Mouse (Mus musculus): ENCODE results near the gene Rab5if. TPM values are rescaled to one million over a fixed set of nuclear protein-coding genes. Genes with fewer than 3 reads are reported as not detected.
"Not testable (repeated sequence)": the region's sequence is repeated elsewhere in the genome, so short reads cannot be mapped to it uniquely, and the experiment has no call there.

Rab5if gene
- total RNA-seq (2021), result 10 to 100 TPM; 87.1 to 94.4 TPM
- long read RNA-seq, experiment 1, transcript Rab5if-201 (4 exons, 1,045 nt), result major isoform, 46 of 48 reads
- long read RNA-seq, experiment 1, partial matches to known transcripts, result 1 of 48 reads
- long read RNA-seq, experiment 1, other reads (novel, unspliced or antisense), result 1 of 48 reads
- long read RNA-seq, experiment 2, transcript Rab5if-201 (4 exons, 1,045 nt), result major isoform, 27 of 35 reads
- long read RNA-seq, experiment 2, partial matches to known transcripts, result 3 of 35 reads
- long read RNA-seq, experiment 2, other reads (novel, unspliced or antisense), result 3 of 35 reads

GRCm38 (mm10) chr2:156862772-156863486, at the start of gene Rab5if:
Gene Rab5if (plus strand): TSS chr2:156863128.
- Histone ChIP-seq H3K4me3 (peak within 1 kb of the TSS; percentile 97), H3K27ac (peak within 1 kb of the TSS; percentile 93)
- intact Hi-C loops (cut with DNase I), result loop anchor here (5.0 to 10.0 kb wide), 2 partner anchors 141 to 318 kb away; partner anchors contain the start of gene Aar2
- peak; percentile 99 for DNase-seq (ENCODE audit: extremely low spot score in 1 of 2, low spot score in 2 of 2)
- TF ChIP-seq CTCF (IDR thresholded peaks at IDR 0.05), result peak; percentile 64

DNA sequence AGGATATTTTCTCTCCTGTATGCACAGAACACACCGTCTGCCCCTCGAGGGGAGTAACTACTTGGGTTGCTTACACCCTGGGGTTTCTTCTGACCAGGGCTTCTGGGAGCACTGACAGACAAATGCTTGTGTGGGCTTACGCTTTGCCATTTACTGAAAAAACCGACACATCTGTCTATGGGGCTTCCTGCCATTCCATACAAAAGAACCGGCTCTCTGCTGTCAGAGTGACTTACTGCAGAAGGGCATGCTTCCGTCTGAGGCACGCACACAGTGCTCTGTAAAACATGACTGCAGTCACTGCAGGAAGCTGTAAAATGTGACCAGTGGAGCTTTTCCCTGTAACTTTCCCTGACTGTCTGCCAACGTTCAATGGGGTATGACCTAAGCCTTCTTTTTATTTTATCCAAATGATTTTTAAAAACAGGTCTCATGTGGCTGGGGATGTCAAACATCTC, 48.6 kb upstream of the Rab5if start:
- H3K4me3 ChIP-seq, result no peak overlapping the region
- no peak for DNase-seq (ENCODE audit: extremely low spot score in 1 of 2, low spot score in 2 of 2)
- H3K27ac ChIP-seq, result no peak overlapping the region
- intact Hi-C loops (cut with DNase I), result no loop called here
- no peak for TF ChIP-seq CTCF (IDR thresholded peaks at IDR 0.05)

GRCm38 (mm10) chr2:156814893-156815292, 48.0 kb upstream of the Rab5if start:
- intact Hi-C loops (cut with DNase I), result no loop called here
- H3K27ac ChIP-seq, result no peak overlapping the region
- DNase-seq (ENCODE audit: extremely low spot score in 1 of 2, low spot score in 2 of 2), result no peak
- H3K4me3 ChIP-seq, result no peak overlapping the region
- TF ChIP-seq CTCF (IDR thresholded peaks at IDR 0.05), result no peak

DNA sequence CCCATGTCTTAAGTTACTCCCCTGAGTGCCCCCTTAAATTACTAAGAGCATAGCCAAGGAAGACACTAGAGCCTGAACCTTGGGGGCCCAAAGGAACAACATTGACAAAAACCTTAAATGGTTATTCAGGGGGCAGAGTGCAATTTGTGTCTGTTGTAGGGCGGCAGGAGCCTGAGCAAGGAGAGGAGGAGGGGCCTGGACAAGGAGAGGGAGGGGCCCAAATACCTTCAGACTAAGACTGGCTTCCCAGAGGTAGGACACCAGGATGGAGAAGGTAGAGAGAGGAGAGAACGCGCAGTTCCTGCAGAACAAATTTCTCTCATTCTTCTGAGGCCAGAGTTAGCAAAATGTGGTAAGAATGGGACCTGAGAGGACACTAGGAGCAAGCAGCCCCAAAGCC, 47.5 kb upstream of the Rab5if start:
- no peak for DNase-seq (ENCODE audit: extremely low spot score in 1 of 2, low spot score in 2 of 2)
- H3K4me3 ChIP-seq, result no peak overlapping the region
- no peak overlapping the region for H3K27ac ChIP-seq
- intact Hi-C loops (cut with DNase I), result no loop called here
- no peak for TF ChIP-seq CTCF (IDR thresholded peaks at IDR 0.05)

DNA sequence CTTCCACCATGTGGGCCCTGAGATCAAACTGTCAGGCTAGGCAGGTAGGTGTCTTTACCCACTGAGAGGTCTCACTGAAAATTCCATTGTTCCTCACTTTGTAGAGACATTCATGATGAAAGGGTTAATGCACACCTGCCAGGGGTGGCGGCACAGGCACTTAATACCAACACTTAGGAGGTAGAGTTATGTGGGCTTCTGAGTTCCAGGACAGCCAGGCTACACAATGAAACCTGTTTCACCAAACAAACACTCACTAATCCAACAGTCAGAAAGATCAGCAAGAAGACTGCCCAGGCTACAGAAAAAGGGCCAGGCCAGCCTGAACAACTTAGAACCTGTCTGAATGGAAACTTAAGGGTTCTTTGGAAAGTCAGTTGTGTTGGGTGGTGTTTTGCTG, 46.8 kb upstream of the Rab5if start:
- intact Hi-C loops (cut with DNase I), result no loop called here
- no peak for TF ChIP-seq CTCF (IDR thresholded peaks at IDR 0.05)
- DNase-seq (ENCODE audit: extremely low spot score in 1 of 2, low spot score in 2 of 2), result no peak
- Histone ChIP-seq H3K4me3 (no peak overlapping the region), H3K27ac (no peak overlapping the region)

DNA sequence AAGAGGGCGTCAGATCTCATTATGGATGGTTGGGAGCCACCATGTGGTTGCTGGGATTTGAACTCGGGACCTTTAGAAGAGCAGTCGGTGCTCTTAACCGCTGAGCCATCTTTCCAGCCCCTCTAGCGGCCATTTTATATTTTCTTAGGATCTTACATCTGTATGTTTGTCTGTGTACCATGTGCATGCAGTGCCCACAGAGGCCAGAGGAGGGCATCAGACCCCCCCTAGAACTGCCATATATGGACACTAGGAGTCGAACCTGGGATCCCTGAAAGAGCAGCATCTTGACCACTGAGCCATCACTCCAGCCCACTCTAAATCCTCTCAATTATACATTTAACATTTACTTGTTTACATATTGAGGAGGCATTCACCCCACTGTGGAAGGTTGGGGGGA, 37.8 kb upstream of the Rab5if start:
- H3K4me3 ChIP-seq; H3K27ac ChIP-seq; DNase-seq (ENCODE audit: extremely low spot score in 1 of 2, low spot score in 2 of 2): not testable (repeated sequence)
- intact Hi-C loops (cut with DNase I), result loop anchor here (10.0 kb wide), 1 partner anchor 430 kb away; no protein-coding TSS in a partner anchor

GRCm38 (mm10) chr2:156834336-156834735, 28.6 kb upstream of the Rab5if start:
- H3K27ac ChIP-seq, result no peak overlapping the region
- intact Hi-C loops (cut with DNase I), result loop anchor here (5.0 kb wide), 1 partner anchor 47 kb away; no protein-coding TSS in a partner anchor
- no peak for TF ChIP-seq CTCF (IDR thresholded peaks at IDR 0.05)
- no peak overlapping the region for H3K4me3 ChIP-seq
- DNase-seq (ENCODE audit: extremely low spot score in 1 of 2, low spot score in 2 of 2), result no peak

DNA sequence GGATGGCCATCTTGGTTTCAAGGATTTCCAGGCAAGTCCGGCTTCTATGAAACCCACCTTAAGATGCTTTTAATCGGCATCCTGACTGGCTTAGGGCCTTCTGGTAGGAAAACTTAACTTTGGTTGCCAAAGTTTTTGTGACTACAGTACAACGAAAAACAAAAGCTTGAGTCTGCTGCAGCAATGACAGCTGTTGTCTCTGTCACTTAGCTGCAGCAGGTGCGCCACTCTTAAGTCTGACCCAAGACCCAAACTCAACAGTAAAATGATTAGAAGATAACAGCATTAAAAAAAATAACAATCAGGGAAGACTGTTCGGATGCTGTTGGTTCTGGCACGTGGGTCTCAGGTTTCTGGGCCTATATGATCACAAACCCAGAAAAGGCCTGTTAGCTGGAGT, 24.1 kb upstream of the Rab5if start:
- no peak for DNase-seq (ENCODE audit: extremely low spot score in 1 of 2, low spot score in 2 of 2)
- Histone ChIP-seq H3K27ac (no peak overlapping the region), H3K4me3 (no peak overlapping the region)
- TF ChIP-seq CTCF (IDR thresholded peaks at IDR 0.05), result no peak
- intact Hi-C loops (cut with DNase I), result no loop called here

DNA sequence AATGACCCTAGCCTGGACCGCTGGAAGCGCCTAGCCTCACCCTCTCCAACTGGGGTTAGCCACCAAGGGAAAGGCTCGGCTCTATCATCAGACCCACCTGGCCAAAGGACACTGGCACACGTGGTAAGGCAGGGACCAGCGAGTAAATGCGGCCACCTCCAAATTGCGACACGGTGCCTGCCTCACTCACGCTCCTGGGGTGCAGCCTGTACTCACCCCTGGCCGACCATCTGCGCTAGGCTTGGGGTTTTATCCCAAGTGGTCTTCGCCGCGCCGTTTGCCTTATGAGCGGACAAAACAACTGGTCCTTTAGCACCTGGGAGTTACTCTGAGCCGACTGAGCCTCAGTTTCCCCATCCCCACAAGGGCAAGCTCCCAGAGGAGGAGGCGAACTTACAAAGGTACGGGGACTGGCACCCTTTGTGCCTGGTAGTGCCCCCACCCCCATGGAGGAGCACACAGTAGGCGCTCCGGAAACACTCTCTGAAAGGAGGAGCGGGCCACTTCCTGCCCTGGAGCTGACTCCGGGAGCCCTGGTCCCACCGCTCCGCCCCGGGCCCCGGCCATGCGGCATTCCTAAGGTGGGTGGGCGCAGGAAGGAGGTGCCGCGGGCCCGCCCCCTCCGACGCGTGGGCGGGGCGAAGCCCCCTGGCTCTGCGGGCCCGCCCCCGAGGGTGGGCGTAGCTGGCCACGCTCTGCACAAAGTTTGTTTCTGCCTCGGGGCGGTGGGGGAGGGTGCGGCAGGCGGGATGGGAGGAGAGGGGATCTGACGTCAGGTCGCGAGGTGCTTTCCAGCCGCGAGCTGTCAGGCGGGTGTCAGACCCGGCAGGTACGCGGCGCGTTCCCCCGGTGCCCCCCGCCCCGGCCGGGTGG, 23.4 kb upstream of the Rab5if start, which contains the start of gene Tgif2:
TSS of gene Tgif2 (plus strand) at position 689 of the 873 bp plus-strand sequence.
- Histone ChIP-seq H3K27ac (no peak within 1 kb of the TSS), H3K4me3 (peak within 1 kb of the TSS; percentile 50)
- DNase-seq (ENCODE audit: extremely low spot score in 1 of 2, low spot score in 2 of 2), result peak in 1 of 2 experiments; percentile 23
- TF ChIP-seq CTCF (IDR thresholded peaks at IDR 0.05), result no peak
- intact Hi-C loops (cut with DNase I), result no loop called here

GRCm38 (mm10) chr2:156840301-156841027, 22.5 kb upstream of the Rab5if start:
- peak in 1 of 2 experiments; percentile 14 for DNase-seq (ENCODE audit: extremely low spot score in 1 of 2, low spot score in 2 of 2)
- peak overlapping the region; percentile 50 for H3K4me3 ChIP-seq
- no peak for TF ChIP-seq CTCF (IDR thresholded peaks at IDR 0.05)
- intact Hi-C loops (cut with DNase I), result no loop called here
- no peak overlapping the region for H3K27ac ChIP-seq

Measured in left cerebral cortex, adult 2 months (tissue).